Mouse (Mus musculus) forebrain, embryonic 12.5 days (tissue): ENCODE results near the gene Ccdc182. TPM values are rescaled to one million over a fixed set of nuclear protein-coding genes. Genes with fewer than 3 reads are reported as not detected.

Experiments
- ATAC-seq: fragments of 200-750 bp; cut with Nextera tagmentation; 2 replicates; pipeline ENCODE4 v1.8.0; 2017; ENCODE audit warnings: moderate TSS enrichment; ENCODE audit not compliant: low FRiP score
- H3K27ac ChIP-seq: fragments of 300-500 bp; sonication (generic); 2 replicates; pipeline ENCODE4 v1.5.1; 2016; ENCODE audit warnings: mild to moderate bottlenecking
- H3K27me3 ChIP-seq: fragments of 300-500 bp; sonication (generic); 2 replicates; pipeline ENCODE4 v1.6.1; 2016; ENCODE audit warnings: mild to moderate bottlenecking
- H3K36me3 ChIP-seq: fragments of 300-500 bp; sonication (generic); replicated peaks from 2 replicates; pipeline ENCODE4 v1.6.1; 2016; ENCODE audit warnings: mild to moderate bottlenecking
- H3K4me1 ChIP-seq: fragments of 300-500 bp; sonication (generic); 2 replicates; pipeline ENCODE4 v1.6.1; 2016
- H3K4me2 ChIP-seq: fragments of 300-500 bp; sonication (generic); 2 replicates; pipeline ENCODE4 v1.6.1; 2016; ENCODE audit warnings: mild to moderate bottlenecking, moderate library complexity
- H3K4me3 ChIP-seq: fragments of 300-500 bp; sonication (generic); replicated peaks from 2 replicates; pipeline ENCODE4 v1.5.1; 2016; ENCODE audit warnings: mild to moderate bottlenecking
- H3K9ac ChIP-seq: fragments of 300-500 bp; sonication (generic); 2 replicates; pipeline ENCODE4 v1.6.1; 2016; ENCODE audit warnings: mild to moderate bottlenecking
- H3K9me3 ChIP-seq: fragments of 300-500 bp; sonication (generic); 2 replicates; pipeline ENCODE4 v1.6.1; 2016
- WGBS: fragments of 180-500 bp; shearing (Covaris S2); methylation state at CpG from one replicate; pipeline ENCODE4 v1.1.7; 2016; 5-methylcytosine and 5-hydroxymethylcytosine counted together
- polyA plus RNA-seq: library from polyadenylated mRNA; unstranded; fragments of >200 nt; fragmentation: Nextera tagmentation; extraction: Ambion mirVana; gene quantifications from 2 replicates; pipeline ENCODE4 v1.2.1, GENCODE M21; 2016

Ccdc182 gene
- polyA plus RNA-seq, 1 experiment from 2014 or later, result 0.42 TPM

GRCm38 (mm10) chr11:88286019-88286418, 7.8 kb upstream of the Ccdc182 start:
- Histone ChIP-seq H3K27ac (no peak overlapping the region), H3K4me3 (no peak overlapping the region)
- no peak for ATAC-seq

GRCm38 (mm10) chr11:88288400-88288799, 5.5 kb upstream of the Ccdc182 start:
- Histone ChIP-seq H3K9me3 (no peaks in the 10 kb centered on the region), H3K9ac (peak overlapping the region; percentile 33; the same call in 1 of the 2 replicates), H3K27ac (peak overlapping the region; percentile 56), H3K36me3 (no peaks in the 10 kb centered on the region), H3K4me1 (peaks cover 24% of the 10 kb centered on the region), H3K4me3 (no peak overlapping the region), H3K27me3 (peaks cover 5% of the 10 kb centered on the region; the same call in 1 of the 2 replicates), H3K4me2 (0 out of 2 replicates have a peak overlapping the region, but pooled peaks have one; percentile 8)
- ATAC-seq, result 0 out of 2 replicates have a peak, but pooled peaks have one; percentile 9
- 37% methylated on average over 11 of the region's 11 CpGs for WGBS

More at GRCm38 (mm10) chr11:88286019-88286418, 7.8 kb upstream of the Ccdc182 start:
- Histone ChIP-seq H3K4me2 (no peak overlapping the region), H3K4me1 (peaks cover 19% of the 10 kb centered on the region), H3K9me3 (no peaks in the 10 kb centered on the region), H3K9ac (no peak overlapping the region; the same call in 1 of the 2 replicates), H3K27me3 (peaks cover 5% of the 10 kb centered on the region; the same call in 1 of the 2 replicates), H3K36me3 (no peaks in the 10 kb centered on the region)
- whole genome bisulfite sequencing, result 78% methylated on average over 8 of the region's 8 CpGs

GRCm38 (mm10) chr11:88288805-88289340, 5.0 kb upstream of the Ccdc182 start:
- peak overlapping the region; percentile 56 for H3K27ac ChIP-seq
- peaks cover 28% of the 10 kb centered on the region for H3K4me1 ChIP-seq
- H3K36me3 ChIP-seq, result no peaks in the 10 kb centered on the region
- no peak overlapping the region for H3K4me3 ChIP-seq
- ATAC-seq, result no peak; the same call in 1 of the 2 replicates
- H3K27me3 ChIP-seq, result peaks cover 7% of the 10 kb centered on the region; the same call in 1 of the 2 replicates
- 0 out of 2 replicates have a peak overlapping the region, but pooled peaks have one; percentile 8 for H3K4me2 ChIP-seq
- H3K9me3 ChIP-seq, result no peaks in the 10 kb centered on the region
- 69% methylated on average over 12 of the region's 12 CpGs for WGBS
- H3K9ac ChIP-seq, result peak overlapping the region; percentile 33; the same call in 1 of the 2 replicates

GRCm38 (mm10) chr11:88291245-88291644, 2.6 kb upstream of the Ccdc182 start:
- H3K36me3 ChIP-seq, result no peaks in the 10 kb centered on the region
- WGBS, result 61% methylated on average over 4 of the region's 4 CpGs
- peaks cover 40% of the 10 kb centered on the region for H3K4me1 ChIP-seq
- no peak for ATAC-seq
- H3K9me3 ChIP-seq, result no peaks in the 10 kb centered on the region
- no peak overlapping the region for H3K27ac ChIP-seq
- H3K4me3 ChIP-seq, result no peak overlapping the region
- H3K27me3 ChIP-seq, result peaks cover 23% of the 10 kb centered on the region
- no peak overlapping the region for H3K9ac ChIP-seq
- H3K4me2 ChIP-seq, result no peak overlapping the region

GRCm38 (mm10) chr11:88291688-88292087, 2.2 kb upstream of the Ccdc182 start:
- Histone ChIP-seq H3K4me2 (no peak overlapping the region), H3K4me1 (peaks cover 41% of the 10 kb centered on the region), H3K36me3 (no peaks in the 10 kb centered on the region), H3K9ac (no peak overlapping the region), H3K4me3 (no peak overlapping the region), H3K27ac (no peak overlapping the region), H3K27me3 (peaks cover 23% of the 10 kb centered on the region), H3K9me3 (no peaks in the 10 kb centered on the region)
- 43% methylated on average over 4 of the region's 4 CpGs for WGBS
- ATAC-seq, result no peak

- Histone ChIP-seq H3K9ac (no peak overlapping the region), H3K4me3 (peak overlapping the region; percentile 23), H3K27me3 (peaks cover 18% of the 10 kb centered on the region; the same call in 1 of the 2 replicates), H3K9me3 (no peaks in the 10 kb centered on the region), H3K27ac (peak overlapping the region; percentile 19; the same call in 1 of the 2 replicates), H3K4me1 (peaks cover 36% of the 10 kb centered on the region), H3K4me2 (peak overlapping the region; percentile 42), H3K36me3 (no peaks in the 10 kb centered on the region)
- ATAC-seq, result no peak
- 43% methylated on average over 17 of the region's 17 CpGs for WGBS
Observed at GRCm38 (mm10) chr11:88294394-88294710, 494 bp downstream of the Ccdc182 start.

GRCm38 (mm10) chr11:88295298-88295697, 1.4 kb downstream of the Ccdc182 start:
- no peak overlapping the region for H3K4me3 ChIP-seq
- H3K27ac ChIP-seq, result no peak overlapping the region
- no peak overlapping the region for H3K4me2 ChIP-seq
- 77% methylated on average over 5 of the region's 5 CpGs for WGBS
- peaks cover 18% of the 10 kb centered on the region; the same call in 1 of the 2 replicates for H3K27me3 ChIP-seq
- peaks cover 36% of the 10 kb centered on the region for H3K4me1 ChIP-seq
- ATAC-seq, result no peak
- H3K9me3 ChIP-seq, result no peaks in the 10 kb centered on the region
- H3K9ac ChIP-seq, result no peak overlapping the region
- no peaks in the 10 kb centered on the region for H3K36me3 ChIP-seq

GRCm38 (mm10) chr11:88297526-88297925, 3.7 kb downstream of the Ccdc182 start:
- Histone ChIP-seq H3K27ac (no peak overlapping the region), H3K4me1 (peaks cover 33% of the 10 kb centered on the region), H3K9me3 (no peaks in the 10 kb centered on the region), H3K36me3 (no peaks in the 10 kb centered on the region), H3K4me2 (no peak overlapping the region), H3K4me3 (no peak overlapping the region), H3K9ac (no peak overlapping the region), H3K27me3 (peaks cover 18% of the 10 kb centered on the region; the same call in 1 of the 2 replicates)
- peak; percentile 23; the same call in 1 of the 2 replicates for ATAC-seq
- 80% methylated on average over 4 of the region's 4 CpGs for WGBS

- Histone ChIP-seq H3K36me3 (no peaks in the 10 kb centered on the region), H3K4me3 (no peak overlapping the region), H3K27ac (no peak overlapping the region), H3K27me3 (peaks cover 12% of the 10 kb centered on the region; the same call in 1 of the 2 replicates), H3K4me1 (peaks cover 24% of the 10 kb centered on the region), H3K9me3 (no peaks in the 10 kb centered on the region), H3K4me2 (no peak overlapping the region), H3K9ac (no peak overlapping the region)
- WGBS, result 68% methylated on average over 4 of the region's 4 CpGs
- no peak for ATAC-seq
Observed at GRCm38 (mm10) chr11:88299345-88299744, 5.5 kb downstream of the Ccdc182 start.

GRCm38 (mm10) chr11:88301619-88302018, 7.8 kb downstream of the Ccdc182 start:
- Histone ChIP-seq H3K4me2 (no peak overlapping the region), H3K36me3 (no peaks in the 10 kb centered on the region), H3K4me3 (no peak overlapping the region), H3K4me1 (peaks cover 11% of the 10 kb centered on the region), H3K27me3 (no peaks in the 10 kb centered on the region), H3K9ac (no peak overlapping the region), H3K27ac (no peak overlapping the region), H3K9me3 (no peaks in the 10 kb centered on the region)
- ATAC-seq, result no peak
- 48% methylated on average over 6 of the region's 6 CpGs for WGBS

- H3K4me2 ChIP-seq, result no peak overlapping the region
- 91% methylated on average over 6 of the region's 6 CpGs for WGBS
- H3K36me3 ChIP-seq, result no peaks in the 10 kb centered on the region
- H3K4me1 ChIP-seq, result peaks cover 37% of the 10 kb centered on the region
- H3K9me3 ChIP-seq, result no peaks in the 10 kb centered on the region
- H3K9ac ChIP-seq, result no peak overlapping the region
- H3K27me3 ChIP-seq, result 0 out of 2 replicates have a peak, but pooled peaks cover 3% of the 10 kb centered on the region
- ATAC-seq, result no peak
- H3K4me3 ChIP-seq, result no peak overlapping the region
- H3K27ac ChIP-seq, result no peak overlapping the region
Observed at GRCm38 (mm10) chr11:88305759-88306158, 11.9 kb downstream of the Ccdc182 start.

- WGBS, result 82% methylated on average over 14 of the region's 14 CpGs
- peaks cover 44% of the 10 kb centered on the region for H3K4me1 ChIP-seq
- H3K36me3 ChIP-seq, result no peaks in the 10 kb centered on the region
- H3K9ac ChIP-seq, result no peak overlapping the region
- 0 out of 2 replicates have a peak overlapping the region, but pooled peaks have one; percentile 75 for H3K27ac ChIP-seq
- no peak for ATAC-seq
- no peak overlapping the region for H3K4me3 ChIP-seq
- 0 out of 2 replicates have a peak, but pooled peaks cover 3% of the 10 kb centered on the region for H3K27me3 ChIP-seq
- no peak overlapping the region for H3K4me2 ChIP-seq
- no peaks in the 10 kb centered on the region for H3K9me3 ChIP-seq
Observed at GRCm38 (mm10) chr11:88307616-88308543, 14.0 kb downstream of the Ccdc182 start.
